In the genomic region with DNA sequence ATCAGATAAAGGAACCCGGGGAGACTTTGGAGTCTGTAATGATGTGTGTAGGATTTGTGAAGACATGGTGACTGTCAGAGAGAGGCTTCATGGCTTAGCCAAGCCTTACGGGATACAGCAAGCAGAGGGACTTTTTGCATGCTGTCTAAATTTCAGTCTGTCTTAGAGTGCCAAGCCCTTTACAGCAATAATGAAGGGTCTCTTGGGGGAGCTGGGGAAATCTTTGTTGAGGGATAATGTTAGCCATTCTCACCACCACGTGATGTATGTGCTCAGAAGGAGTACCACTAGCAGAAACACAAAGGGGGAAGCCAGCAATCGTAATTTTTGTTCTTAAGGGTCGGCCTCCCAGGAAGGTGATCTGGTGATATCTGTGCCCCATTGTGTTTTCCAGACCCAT, we compare ENCODE assay signal across 21 mouse cellular contexts.
DNase-seq lines count a peak whose midpoint lies in the region; ATAC-seq lines count a peak whose summit lies in the region.
"Had no signal": no experiment of that assay in that cellular context is flagged by ENCODE, and none has a peak within 500 bp of the region (broad histone marks: within the 10 kb centered on the region; RNA-seq: fewer than 3 reads in every experiment).

No protein-coding gene starts in this region.

- no peaks in the 10 kb centered on the region for H3K9me3 ChIP-seq in forebrain, embryonic 10.5 days
- no peaks in the 10 kb centered on the region for H3K9me3 ChIP-seq in forebrain, embryonic 11.5 days (ENCODE audit: control insufficient read depth, low read length)
- H3K9me3 ChIP-seq in neural tube, embryonic 13.5 days, result no peaks in the 10 kb centered on the region
- H3K9me3 ChIP-seq in limb, embryonic 10.5 days (replicated peaks), result no peaks in the 10 kb centered on the region
- H3K9me3 ChIP-seq: neural tube, embryonic 15.5 days had no signal

- DNase-seq in forebrain, embryonic 10.5 days (ENCODE audit: extremely low spot score, low spot score), result no peak
- DNase-seq in forebrain, embryonic 11.5 days (ENCODE audit: low spot score), result no peak
- no peak for DNase-seq in neural tube, embryonic 10.5 days (ENCODE audit: extremely low spot score, low spot score)
- DNase-seq in limb, embryonic 10.5 days (ENCODE audit: low spot score), result no peak
- no peak for DNase-seq in frontal cortex, adult 2 months (ENCODE audit: extremely low spot score in 1 of 2, low spot score in 1 of 2)
- DNase-seq in ovary, adult 18-20 months (ENCODE audit: low spot score), result no peak
- DNase-seq in heart, postnatal 25 days (ENCODE audit: low spot score), result no peak
- DNase-seq: adrenal gland, postnatal 10 days; cerebellum, adult 18-20 months; cerebellum, postnatal 25 days; gastrocnemius, postnatal 25 days; kidney, adult 2 months; kidney, postnatal 14 days; liver; lung, postnatal 14 days; right cerebral cortex, postnatal 14 days; spleen, adult 18-20 months; thymus, postnatal 36 days had no signal

- no peaks in the 10 kb centered on the region for H3K36me3 ChIP-seq in forebrain, embryonic 10.5 days (replicated peaks)
- H3K36me3 ChIP-seq in forebrain, embryonic 11.5 days (ENCODE audit: control insufficient read depth, insufficient read depth, low read length), result no peaks in the 10 kb centered on the region
- no peaks in the 10 kb centered on the region for H3K36me3 ChIP-seq in neural tube, embryonic 13.5 days
- no peaks in the 10 kb centered on the region for H3K36me3 ChIP-seq in limb, embryonic 10.5 days
- H3K36me3 ChIP-seq: neural tube, embryonic 15.5 days had no signal

- H3K4me3 ChIP-seq in forebrain, embryonic 10.5 days, result no peak overlapping the region
- no peak overlapping the region for H3K4me3 ChIP-seq in forebrain, embryonic 11.5 days (ENCODE audit: low read depth, low read length)
- H3K4me3 ChIP-seq in neural tube, embryonic 13.5 days, result no peak overlapping the region
- no peak overlapping the region for H3K4me3 ChIP-seq in limb, embryonic 10.5 days
- H3K4me3 ChIP-seq: left cerebral cortex, adult 2 months; neural tube, embryonic 15.5 days had no signal

- H3K27me3 ChIP-seq in forebrain, embryonic 10.5 days (ENCODE audit: poor library complexity, severe bottlenecking), result no peaks in the 10 kb centered on the region
- H3K27me3 ChIP-seq in forebrain, embryonic 11.5 days (ENCODE audit: control insufficient read depth, insufficient read depth, low read length), result no peaks in the 10 kb centered on the region
- H3K27me3 ChIP-seq in neural tube, embryonic 13.5 days, result no peaks in the 10 kb centered on the region
- H3K27me3 ChIP-seq in limb, embryonic 10.5 days (ENCODE audit: low read depth, poor library complexity, severe bottlenecking), result no peaks in the 10 kb centered on the region
- H3K27me3 ChIP-seq: neural tube, embryonic 15.5 days had no signal

- H3K9ac ChIP-seq in forebrain, embryonic 11.5 days (ENCODE audit: low read length), result no peak overlapping the region
- no peak overlapping the region for H3K9ac ChIP-seq in neural tube, embryonic 13.5 days
- H3K9ac ChIP-seq: neural tube, embryonic 15.5 days had no signal

- intact Hi-C loops in heart, postnatal 25 days (cut with DNase I), result no loop called here

- peak overlapping the region; percentile 30; the same call in 1 of the 2 replicates for H3K27ac ChIP-seq in forebrain, embryonic 10.5 days
- H3K27ac ChIP-seq in forebrain, embryonic 11.5 days (ENCODE audit: low read depth, low read length), result no peak overlapping the region
- H3K27ac ChIP-seq in neural tube, embryonic 13.5 days (replicated peaks), result no peak overlapping the region
- H3K27ac ChIP-seq in limb, embryonic 10.5 days, result peak overlapping the region; percentile 73
- H3K27ac ChIP-seq: left cerebral cortex, adult 2 months; neural tube, embryonic 15.5 days had no signal

- no peak overlapping the region for H3K4me2 ChIP-seq in forebrain, embryonic 11.5 days (ENCODE audit: low read depth, low read length, severe bottlenecking)
- no peak overlapping the region for H3K4me2 ChIP-seq in neural tube, embryonic 13.5 days
- H3K4me2 ChIP-seq: neural tube, embryonic 15.5 days had no signal

- ATAC-seq in forebrain, embryonic 11.5 days (replicated peaks; ENCODE audit: low FRiP score), result no peak
- 0 out of 2 replicates have a peak, but pooled peaks have one; percentile 23 for ATAC-seq in neural tube, embryonic 13.5 days (ENCODE audit: low read depth)

- H3K4me1 ChIP-seq in forebrain, embryonic 10.5 days, result peaks cover 18% of the 10 kb centered on the region
- H3K4me1 ChIP-seq in forebrain, embryonic 11.5 days (replicated peaks; ENCODE audit: control insufficient read depth, insufficient read depth, low read length), result 0 out of 2 replicates have a peak, but pooled peaks cover 3% of the 10 kb centered on the region
- peaks cover 17% of the 10 kb centered on the region for H3K4me1 ChIP-seq in neural tube, embryonic 13.5 days (replicated peaks)
- H3K4me1 ChIP-seq in limb, embryonic 10.5 days, result peaks cover 35% of the 10 kb centered on the region

- WGBS in forebrain, embryonic 10.5 days, result 72% methylated on average over 5 of the region's 5 CpGs
- 68% methylated on average over 5 of the region's 5 CpGs for WGBS in forebrain, embryonic 11.5 days
- 39% methylated on average over 5 of the region's 5 CpGs for WGBS in neural tube, embryonic 13.5 days
- 66% methylated on average over 5 of the region's 5 CpGs for WGBS in limb, embryonic 10.5 days

Comparison
In these comparisons a context has a peak if more than half of its experiments do, and no peak if none do; other contexts are left out.
1. H3K27ac ChIP-seq: peak in forebrain, embryonic 10.5 days (single experiment) and limb, embryonic 10.5 days (single experiment); none in forebrain, embryonic 11.5 days (single experiment) and neural tube, embryonic 13.5 days (single experiment).